Mouse (Mus musculus): ENCODE data around the gene Slc35f3. TPM values are rescaled to one million over a fixed set of nuclear protein-coding genes. Genes with fewer than 3 reads are reported as not detected.

Slc35f3 gene
- polyA plus RNA-seq, 1 experiment: not detected

DNA sequence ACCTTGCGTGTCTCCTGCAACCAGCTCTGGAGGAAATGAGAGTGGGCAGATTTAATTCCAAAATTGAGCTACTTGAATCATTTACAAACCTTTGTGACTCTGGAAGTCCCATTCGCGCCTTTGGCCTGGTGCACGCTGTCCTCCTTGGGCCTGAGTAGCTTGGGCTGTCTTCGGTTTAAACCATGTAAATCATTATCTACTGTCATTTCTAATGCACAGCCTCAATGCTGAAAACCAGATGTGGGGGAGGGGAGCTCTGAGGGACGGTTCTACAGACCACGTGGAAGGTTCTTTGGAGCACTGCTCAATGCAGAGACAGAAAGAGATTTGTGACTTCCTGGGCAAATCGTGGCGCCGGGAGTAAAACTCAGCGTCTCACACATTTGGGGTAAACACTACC lies 61.7 kb downstream of the Slc35f3 start:
- H3K27ac ChIP-seq (ENCODE audit: insufficient read depth, low read length): no peak overlapping the region
- no peak overlapping the region for H3K4me3 ChIP-seq (ENCODE audit: insufficient read depth, low read length)
- TF ChIP-seq CTCF (IDR thresholded peaks at IDR 0.05; ENCODE audit: borderline replicate concordance, insufficient read depth, low read length) (no peak), POLR2A (IDR thresholded peaks at IDR 0.05; ENCODE audit: low read depth, low read length) (no peak)
- no peaks in the 10 kb centered on the region for H3K4me1 ChIP-seq (ENCODE audit: control insufficient read depth, insufficient read depth, low read length)

DNA sequence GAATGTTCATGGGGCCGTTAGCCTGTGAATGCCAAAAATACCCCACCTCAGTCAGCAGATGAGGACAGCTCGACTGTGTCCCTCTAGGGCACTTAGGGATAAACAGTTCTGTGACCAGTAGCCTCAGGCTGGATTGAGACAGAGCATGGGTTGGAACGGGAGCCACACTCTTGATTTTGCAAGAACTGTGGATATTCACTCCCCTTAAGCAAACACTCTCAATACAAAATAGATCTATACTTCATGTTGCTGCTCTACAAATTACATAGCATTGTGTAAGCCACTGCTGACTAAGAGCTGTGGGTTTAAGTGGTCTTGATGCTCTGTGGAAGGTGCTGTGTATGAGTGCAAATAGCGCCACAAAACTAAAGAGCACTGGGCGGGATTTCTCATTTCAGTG lies 62.3 kb downstream of the Slc35f3 start:
- Histone ChIP-seq H3K4me1 (ENCODE audit: control insufficient read depth, insufficient read depth, low read length) (no peaks in the 10 kb centered on the region), H3K27ac (ENCODE audit: insufficient read depth, low read length) (no peak overlapping the region)
- no peak for TF ChIP-seq POLR2A (IDR thresholded peaks at IDR 0.05; ENCODE audit: low read depth, low read length)
- no peak for TF ChIP-seq CTCF (IDR thresholded peaks at IDR 0.05; ENCODE audit: borderline replicate concordance, insufficient read depth, low read length)

DNA sequence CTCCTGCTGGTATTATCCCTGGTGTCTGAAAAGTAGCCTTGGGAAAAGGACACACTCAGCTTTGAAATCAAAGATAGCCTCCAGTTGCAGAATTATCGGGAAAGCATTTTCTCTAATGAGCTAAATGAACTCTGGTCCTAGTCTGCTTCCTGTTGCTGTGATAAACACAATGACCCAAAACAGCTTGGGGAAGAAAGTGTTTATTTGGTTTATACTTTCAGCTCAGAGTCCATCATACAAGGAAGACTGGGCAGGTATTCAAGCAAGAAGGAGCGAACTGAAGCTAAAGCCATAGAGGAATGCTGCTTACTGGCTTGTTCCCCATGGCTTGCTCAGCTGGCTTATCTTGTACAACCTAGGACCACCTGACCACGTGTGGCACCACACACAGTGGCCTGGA lies 67.9 kb downstream of the Slc35f3 start:
- no peak overlapping the region for H3K27ac ChIP-seq (ENCODE audit: insufficient read depth, low read length)
- TF ChIP-seq POLR2A (IDR thresholded peaks at IDR 0.05; ENCODE audit: low read depth, low read length) (no peak), CTCF (IDR thresholded peaks at IDR 0.05; ENCODE audit: borderline replicate concordance, insufficient read depth, low read length) (no peak)
- no peaks in the 10 kb centered on the region for H3K4me1 ChIP-seq (ENCODE audit: control insufficient read depth, insufficient read depth, low read length)
- no peak overlapping the region for H3K4me3 ChIP-seq (ENCODE audit: insufficient read depth, low read length)

More for the DNA sequence above, 62.3 kb downstream of the Slc35f3 start:
- no peak overlapping the region for H3K4me3 ChIP-seq (ENCODE audit: insufficient read depth, low read length)

DNA sequence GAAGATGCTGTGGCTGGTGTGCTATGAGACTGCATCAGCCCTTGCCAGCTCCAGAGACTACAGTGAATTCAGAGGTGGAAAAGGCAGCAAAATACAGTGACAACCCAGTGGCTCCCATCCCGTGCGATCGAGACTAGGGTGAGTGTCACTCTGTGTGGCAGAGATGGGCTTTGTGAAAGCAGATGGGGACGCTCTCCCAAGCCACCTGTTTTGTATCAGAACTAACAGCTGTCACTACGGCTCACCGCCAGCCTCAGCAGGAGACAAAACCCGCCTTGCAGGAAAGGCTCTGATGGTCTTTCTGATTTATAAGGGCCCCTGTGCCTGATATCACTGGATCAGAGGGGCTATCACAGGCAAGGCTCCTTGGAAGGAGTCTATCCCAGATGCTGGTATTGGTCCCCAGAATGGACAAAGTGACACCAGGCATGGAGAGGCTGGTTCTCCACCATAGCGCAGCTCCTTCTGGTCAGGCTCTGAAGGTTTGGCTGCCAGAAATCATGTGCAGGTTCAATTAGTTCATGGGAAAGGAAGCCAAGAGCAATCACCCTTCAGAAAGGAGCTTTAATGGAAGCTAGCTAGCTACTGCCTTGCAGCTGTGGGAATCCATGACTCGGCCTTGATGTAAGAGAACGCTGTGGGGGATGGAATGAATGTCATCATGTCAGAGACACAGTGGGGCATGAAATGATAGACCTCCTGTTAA lies 70.1 kb downstream of the Slc35f3 start:
- Histone ChIP-seq H3K4me3 (ENCODE audit: insufficient read depth, low read length) (no peak overlapping the region), H3K4me1 (ENCODE audit: control insufficient read depth, insufficient read depth, low read length) (no peaks in the 10 kb centered on the region), H3K27ac (ENCODE audit: insufficient read depth, low read length) (no peak overlapping the region)
- no peak for TF ChIP-seq CTCF (IDR thresholded peaks at IDR 0.05; ENCODE audit: borderline replicate concordance, insufficient read depth, low read length)
- TF ChIP-seq POLR2A (IDR thresholded peaks at IDR 0.05; ENCODE audit: low read depth, low read length): no peak

DNA sequence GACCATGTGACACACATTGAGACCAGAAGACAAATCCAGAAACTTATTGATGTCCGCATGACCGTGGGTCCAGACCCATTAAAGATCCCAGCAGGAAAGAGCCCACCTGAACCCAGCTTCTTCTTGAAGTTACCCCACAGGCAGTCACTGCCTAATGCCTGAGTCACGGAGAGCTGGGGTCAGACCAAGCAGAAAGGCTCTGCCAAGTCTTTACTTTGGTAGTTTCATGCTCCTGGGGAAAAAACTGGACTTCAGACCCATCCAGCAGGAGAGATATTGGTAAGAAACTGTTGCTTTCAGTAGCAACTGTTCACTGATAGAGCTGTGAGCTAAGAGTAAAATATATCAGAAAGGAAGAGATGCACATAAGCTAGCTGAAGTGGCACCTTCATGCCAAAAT lies 73.5 kb downstream of the Slc35f3 start:
- H3K27ac ChIP-seq (ENCODE audit: insufficient read depth, low read length): no peak overlapping the region
- H3K4me3 ChIP-seq (ENCODE audit: insufficient read depth, low read length): no peak overlapping the region
- no peaks in the 10 kb centered on the region for H3K4me1 ChIP-seq (ENCODE audit: control insufficient read depth, insufficient read depth, low read length)
- TF ChIP-seq CTCF (IDR thresholded peaks at IDR 0.05; ENCODE audit: borderline replicate concordance, insufficient read depth, low read length) (no peak), POLR2A (IDR thresholded peaks at IDR 0.05; ENCODE audit: low read depth, low read length) (no peak)

DNA sequence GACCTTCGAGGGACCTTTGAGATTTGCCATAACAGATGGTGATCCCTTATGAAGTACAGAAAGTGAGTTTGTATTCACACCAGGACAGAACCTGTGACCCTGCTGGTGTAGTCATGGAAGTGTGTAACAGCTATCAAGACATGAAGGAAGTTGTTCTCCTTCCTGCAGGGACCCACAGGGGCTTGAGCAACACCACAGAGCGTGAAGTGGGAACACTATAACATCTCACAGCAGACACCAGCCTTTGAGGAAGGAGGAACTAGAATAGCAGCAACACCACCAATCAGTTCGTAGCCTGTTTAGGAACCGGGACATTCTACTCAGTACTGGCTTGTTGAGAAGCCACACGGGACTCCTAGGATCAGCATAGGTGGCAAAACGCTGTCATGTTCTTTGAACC lies 81.2 kb downstream of the Slc35f3 start:
- TF ChIP-seq CTCF (IDR thresholded peaks at IDR 0.05; ENCODE audit: borderline replicate concordance, insufficient read depth, low read length): no peak
- no peak for TF ChIP-seq POLR2A (IDR thresholded peaks at IDR 0.05; ENCODE audit: low read depth, low read length)
- Histone ChIP-seq H3K4me1 (ENCODE audit: control insufficient read depth, insufficient read depth, low read length) (no peaks in the 10 kb centered on the region), H3K4me3 (ENCODE audit: insufficient read depth, low read length) (no peak overlapping the region), H3K27ac (ENCODE audit: insufficient read depth, low read length) (no peak overlapping the region)

DNA sequence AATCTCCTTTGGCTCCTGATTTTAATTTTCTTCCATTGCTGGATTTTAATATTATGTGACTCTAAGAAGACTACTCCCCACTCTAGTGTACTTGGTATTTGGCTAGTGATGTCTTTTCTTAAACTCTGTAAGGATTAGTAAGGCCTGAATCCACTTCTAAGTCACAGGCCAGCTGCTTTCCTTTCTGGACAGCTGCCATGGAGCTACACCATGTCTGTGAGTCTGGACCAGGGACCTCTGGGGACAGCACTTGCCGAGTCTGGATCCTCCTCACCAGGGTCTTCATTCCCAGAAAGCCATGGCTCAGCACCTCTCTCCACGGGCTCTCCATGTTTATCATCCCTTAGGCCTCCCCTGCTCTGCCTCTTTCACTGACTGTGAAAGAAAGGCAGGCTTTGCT lies 81.8 kb downstream of the Slc35f3 start:
- no peak overlapping the region for H3K27ac ChIP-seq (ENCODE audit: insufficient read depth, low read length)
- TF ChIP-seq POLR2A (IDR thresholded peaks at IDR 0.05; ENCODE audit: low read depth, low read length) (no peak), CTCF (IDR thresholded peaks at IDR 0.05; ENCODE audit: borderline replicate concordance, insufficient read depth, low read length) (no peak)
- no peaks in the 10 kb centered on the region for H3K4me1 ChIP-seq (ENCODE audit: control insufficient read depth, insufficient read depth, low read length)
- H3K4me3 ChIP-seq (ENCODE audit: insufficient read depth, low read length): no peak overlapping the region

DNA sequence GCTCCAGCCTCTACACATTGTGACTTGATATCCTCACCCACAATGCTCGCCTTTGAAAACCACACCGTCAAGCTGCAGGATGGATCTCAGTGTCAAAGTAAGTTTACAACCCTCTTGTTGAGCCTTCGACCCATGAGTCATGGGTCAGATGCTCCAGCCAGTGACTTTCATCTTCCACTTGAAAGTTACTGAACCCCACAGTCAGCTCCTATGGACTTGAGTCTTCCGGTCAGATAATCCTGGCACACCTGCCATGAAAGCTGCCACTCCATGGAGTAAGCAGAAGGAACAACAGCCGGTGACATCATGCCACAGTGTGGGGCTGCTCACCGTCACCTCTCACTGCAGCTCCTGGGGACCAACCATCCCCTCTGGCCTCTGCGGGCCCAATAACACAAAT lies 82.9 kb downstream of the Slc35f3 start:
- H3K4me3 ChIP-seq (ENCODE audit: insufficient read depth, low read length): no peak overlapping the region
- H3K27ac ChIP-seq (ENCODE audit: insufficient read depth, low read length): no peak overlapping the region
- no peaks in the 10 kb centered on the region for H3K4me1 ChIP-seq (ENCODE audit: control insufficient read depth, insufficient read depth, low read length)
- TF ChIP-seq POLR2A (IDR thresholded peaks at IDR 0.05; ENCODE audit: low read depth, low read length): no peak
- TF ChIP-seq CTCF (IDR thresholded peaks at IDR 0.05; ENCODE audit: borderline replicate concordance, insufficient read depth, low read length): no peak

DNA sequence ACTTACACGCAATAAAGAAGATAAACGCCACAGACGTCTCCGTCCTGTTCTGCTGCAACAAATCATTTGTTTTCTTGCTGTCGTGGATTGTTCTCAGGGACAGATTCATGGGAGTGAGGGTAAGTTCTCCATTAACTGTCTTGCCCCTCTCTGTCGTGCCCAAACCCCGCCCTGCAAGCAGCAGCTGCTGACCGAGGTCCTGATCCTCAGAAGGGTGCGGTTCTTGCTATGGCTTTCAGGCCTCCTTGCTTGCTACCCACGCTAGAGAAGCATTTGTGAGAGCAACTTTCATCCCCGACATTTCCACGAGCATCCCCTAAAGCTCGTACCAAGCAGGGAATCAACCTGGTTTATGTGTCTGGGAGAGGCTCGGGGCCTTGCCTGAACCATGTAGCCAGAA lies 83.9 kb downstream of the Slc35f3 start:
- H3K4me1 ChIP-seq (ENCODE audit: control insufficient read depth, insufficient read depth, low read length): no peaks in the 10 kb centered on the region
- H3K4me3 ChIP-seq (ENCODE audit: insufficient read depth, low read length): no peak overlapping the region
- no peak overlapping the region for H3K27ac ChIP-seq (ENCODE audit: insufficient read depth, low read length)
- TF ChIP-seq POLR2A (IDR thresholded peaks at IDR 0.05; ENCODE audit: low read depth, low read length) (no peak), CTCF (IDR thresholded peaks at IDR 0.05; ENCODE audit: borderline replicate concordance, insufficient read depth, low read length) (no peak)

DNA sequence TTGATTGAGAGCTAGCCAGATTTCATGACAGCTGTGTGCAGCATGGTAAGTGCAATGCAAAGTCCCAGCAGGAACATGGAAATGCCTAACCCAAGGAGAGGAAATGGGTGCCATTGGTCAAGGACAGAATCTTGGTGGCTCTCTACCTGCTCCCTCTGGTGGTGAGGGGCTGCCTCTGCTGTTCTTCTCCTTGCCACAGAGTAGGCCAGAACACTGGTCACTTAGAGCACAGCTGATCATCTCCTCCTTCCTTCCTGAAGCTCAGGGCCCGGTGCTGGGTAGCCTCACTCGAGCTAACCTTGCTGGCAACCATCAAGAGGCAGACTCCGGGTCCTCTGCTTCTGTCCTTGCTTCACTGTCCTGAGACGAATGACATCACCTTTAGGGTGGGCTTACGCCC lies 84.4 kb downstream of the Slc35f3 start:
- H3K27ac ChIP-seq (ENCODE audit: insufficient read depth, low read length): no peak overlapping the region
- H3K4me1 ChIP-seq (ENCODE audit: control insufficient read depth, insufficient read depth, low read length): no peaks in the 10 kb centered on the region
- TF ChIP-seq CTCF (IDR thresholded peaks at IDR 0.05; ENCODE audit: borderline replicate concordance, insufficient read depth, low read length): peak; percentile 52; the same call in 1 of the 2 replicates
- TF ChIP-seq POLR2A (IDR thresholded peaks at IDR 0.05; ENCODE audit: low read depth, low read length): no peak
- H3K4me3 ChIP-seq (ENCODE audit: insufficient read depth, low read length): no peak overlapping the region

Measured in embryonic fibroblast, embryonic 13.5 days (primary cell).